Mouse (Mus musculus) heart, embryonic 11.5 days (tissue): ENCODE data around the gene Nr1i3. TPM values are rescaled to one million over a fixed set of nuclear protein-coding genes. Genes with fewer than 3 reads are reported as not detected.

Experiments
- ATAC-seq: fragments of 200-750 bp; cut with Nextera tagmentation; replicated peaks from 2 replicates; pipeline ENCODE4 v1.8.0; 2017; ENCODE audit warnings: moderate library complexity; ENCODE audit not compliant: insufficient number of reproducible peaks, low FRiP score, low TSS enrichment
- H3K27ac ChIP-seq: fragments of 300-500 bp; sonication (generic); 2 replicates; pipeline ENCODE4 v1.5.1; 2014; ENCODE audit warnings: mild to moderate bottlenecking, low read depth, low read length
- H3K27me3 ChIP-seq: fragments of 300-500 bp; sonication (generic); 2 replicates; pipeline ENCODE4 v1.6.1; 2014; ENCODE audit warnings: mild to moderate bottlenecking, low read length, mixed read lengths; ENCODE audit not compliant: control insufficient read depth, insufficient read depth
- H3K36me3 ChIP-seq: fragments of 300-500 bp; sonication (generic); 2 replicates; pipeline ENCODE4 v1.6.1; 2014; ENCODE audit warnings: mild to moderate bottlenecking, low read length, moderate library complexity, mixed read lengths; ENCODE audit not compliant: control insufficient read depth, insufficient read depth
- H3K4me1 ChIP-seq: fragments of 300-500 bp; sonication (generic); 2 replicates; pipeline ENCODE4 v1.6.1; 2014; ENCODE audit warnings: low read length; ENCODE audit not compliant: control insufficient read depth, insufficient read depth
- H3K4me2 ChIP-seq: fragments of 300-500 bp; sonication (generic); 2 replicates; pipeline ENCODE4 v1.6.1; 2014; ENCODE audit warnings: mild to moderate bottlenecking, moderate library complexity
- H3K4me3 ChIP-seq: fragments of 300-500 bp; sonication (generic); 2 replicates; pipeline ENCODE4 v1.5.1; 2014; ENCODE audit warnings: low read depth, low read length
- H3K9ac ChIP-seq: fragments of 300-500 bp; sonication (generic); 2 replicates; pipeline ENCODE4 v1.6.1; 2014; ENCODE audit warnings: mild to moderate bottlenecking, low read depth, low read length, moderate library complexity
- H3K9me3 ChIP-seq: fragments of 300-500 bp; sonication (generic); replicated peaks from 2 replicates; pipeline ENCODE4 v1.6.1; 2016; ENCODE audit warnings: low read length; ENCODE audit not compliant: control insufficient read depth
- WGBS: fragments of 180-500 bp; shearing (Covaris S2); extraction: QIAGEN DNeasy Blood & Tissue Kit; methylation state at CpG from one replicate; pipeline ENCODE4 v1.1.7; 2014; ENCODE audit not compliant: insufficient replicate concordance; 5-methylcytosine and 5-hydroxymethylcytosine counted together
- polyA plus RNA-seq: library from polyadenylated mRNA; unstranded; fragments of >200 nt; fragmentation: Nextera tagmentation; extraction: Ambion mirVana; gene quantifications from 2 replicates; pipeline ENCODE4 v1.2.1, GENCODE M21; 2014

Nr1i3 gene
- polyA plus RNA-seq, 1 experiment from 2014 or later = 0.19 TPM

DNA sequence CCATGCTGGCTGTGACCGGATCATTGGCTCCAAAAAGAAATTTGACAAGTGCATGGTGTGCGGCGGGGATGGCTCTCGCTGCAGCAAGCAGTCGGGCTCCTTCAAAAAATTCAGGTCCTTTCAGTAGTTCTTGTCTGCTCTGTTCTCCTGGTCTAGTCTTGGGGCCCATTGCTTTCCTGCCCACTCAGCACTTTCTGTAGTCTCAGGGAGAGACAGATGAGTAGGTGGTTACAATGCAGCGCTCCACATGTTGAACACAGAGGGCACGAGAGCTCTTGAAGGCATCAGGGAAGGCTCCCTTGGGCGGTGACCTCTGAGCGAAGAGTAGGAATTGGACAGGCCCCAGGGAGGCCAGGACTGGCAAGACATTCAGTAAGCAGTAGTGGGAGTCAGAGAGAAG lies 44.0 kb downstream of the Nr1i3 start:
- no peak overlapping the region for H3K4me3 ChIP-seq
- WGBS = 84% methylated on average over 9 of the region's 9 CpGs

DNA sequence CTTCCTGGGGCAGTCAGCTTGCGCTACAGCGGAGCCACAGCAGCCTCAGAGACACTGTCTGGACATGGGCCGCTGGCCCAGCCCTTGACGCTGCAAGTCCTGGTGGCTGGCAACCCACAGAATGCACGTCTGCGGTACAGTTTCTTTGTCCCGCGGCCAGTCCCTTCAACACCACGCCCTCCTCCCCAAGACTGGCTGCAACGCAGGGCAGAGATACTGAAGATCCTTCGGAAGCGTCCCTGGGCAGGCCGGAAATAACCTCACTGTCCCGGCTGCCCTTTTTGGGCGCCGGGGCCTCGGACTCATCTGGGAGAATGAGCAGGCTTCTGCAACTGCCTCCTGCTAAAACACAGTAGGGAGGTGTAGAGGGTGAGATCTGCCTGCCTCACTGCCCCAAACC lies 45.2 kb downstream of the Nr1i3 start:
- H3K9ac ChIP-seq = peak overlapping the region; percentile 54
- ATAC-seq = no peak

More for the DNA sequence above, 44.0 kb downstream of the Nr1i3 start:
- no peak for ATAC-seq
- H3K27ac ChIP-seq = no peak overlapping the region
- H3K36me3 ChIP-seq = no peaks in the 10 kb centered on the region
- no peaks in the 10 kb centered on the region for H3K27me3 ChIP-seq
- no peaks in the 10 kb centered on the region for H3K9me3 ChIP-seq
- peaks cover 3% of the 10 kb centered on the region; the same call in 1 of the 2 replicates for H3K4me1 ChIP-seq
- H3K4me2 ChIP-seq = no peak overlapping the region
- no peak overlapping the region for H3K9ac ChIP-seq

DNA sequence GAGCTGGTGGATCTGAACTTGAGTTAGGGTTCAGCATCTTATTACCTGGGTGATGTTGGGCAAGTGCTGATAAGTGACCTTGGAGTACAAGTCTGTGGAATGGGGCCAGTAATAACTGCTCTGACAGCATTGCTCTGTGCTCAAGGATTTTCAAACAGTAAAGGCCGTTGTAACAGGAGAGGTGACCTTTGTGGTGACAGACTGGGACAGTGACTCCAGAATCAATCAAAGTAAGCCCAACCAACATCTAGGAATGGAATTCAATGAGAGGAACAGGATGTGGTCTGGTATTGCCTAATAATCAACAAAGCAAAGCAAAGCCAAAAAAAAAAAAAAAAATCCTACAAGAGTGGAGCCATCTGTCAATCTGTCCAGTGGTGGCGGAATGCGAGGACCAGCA lies 46.5 kb downstream of the Nr1i3 start:
- Histone ChIP-seq H3K36me3 (no peaks in the 10 kb centered on the region), H3K9ac (no peak overlapping the region), H3K4me1 (peaks cover 6% of the 10 kb centered on the region; the same call in 1 of the 2 replicates), H3K27me3 (no peaks in the 10 kb centered on the region), H3K9me3 (no peaks in the 10 kb centered on the region), H3K4me3 (no peak overlapping the region), H3K27ac (no peak overlapping the region), H3K4me2 (no peak overlapping the region)
- no peak for ATAC-seq
- 71% methylated on average over 3 of the region's 3 CpGs for WGBS

More for the DNA sequence above, 45.2 kb downstream of the Nr1i3 start:
- no peaks in the 10 kb centered on the region for H3K36me3 ChIP-seq
- peaks cover 6% of the 10 kb centered on the region; the same call in 1 of the 2 replicates for H3K4me1 ChIP-seq
- H3K4me3 ChIP-seq = no peak overlapping the region
- H3K27ac ChIP-seq = no peak overlapping the region
- 53% methylated on average over 17 of the region's 17 CpGs for WGBS
- H3K27me3 ChIP-seq = no peaks in the 10 kb centered on the region
- no peaks in the 10 kb centered on the region for H3K9me3 ChIP-seq
- peak overlapping the region; percentile 11 for H3K4me2 ChIP-seq

DNA sequence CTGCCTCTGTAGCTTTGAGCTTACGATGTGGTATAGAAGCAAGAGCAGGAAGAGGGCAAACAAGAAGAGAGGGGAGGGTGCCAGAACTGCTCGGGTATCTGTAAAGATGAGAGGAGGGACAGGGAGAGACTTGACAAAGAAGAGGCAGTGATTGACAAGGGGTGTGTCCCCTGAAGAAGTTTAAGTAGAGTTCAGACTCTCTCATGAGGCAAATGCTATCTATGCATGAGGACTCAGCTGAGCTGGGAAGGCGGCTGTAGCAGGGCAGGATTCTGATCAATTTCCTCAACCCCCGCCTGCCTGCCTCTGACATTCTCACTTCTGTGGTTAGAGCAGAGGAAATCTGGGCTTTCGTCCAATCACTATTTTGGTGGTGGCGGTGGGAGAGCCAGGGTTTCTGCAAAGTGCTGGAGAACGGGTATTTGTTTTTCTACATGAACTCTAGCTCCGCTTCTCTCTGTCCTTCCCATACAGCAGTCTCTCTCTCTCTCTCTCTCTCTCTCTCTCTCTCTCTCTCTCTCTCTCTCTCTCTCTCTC lies 48.9 kb downstream of the Nr1i3 start:
- Histone ChIP-seq H3K4me3 (peak overlapping the region; percentile 36), H3K9ac (peak overlapping the region; percentile 68), H3K36me3 (no peaks in the 10 kb centered on the region), H3K9me3 (no peaks in the 10 kb centered on the region), H3K27me3 (no peaks in the 10 kb centered on the region), H3K4me1 (peaks cover 6% of the 10 kb centered on the region; the same call in 1 of the 2 replicates), H3K27ac (peak overlapping the region; percentile 46), H3K4me2 (peak overlapping the region; percentile 62)
- 4% methylated on average over 8 of the region's 8 CpGs for WGBS
- ATAC-seq = peak; percentile 51

DNA sequence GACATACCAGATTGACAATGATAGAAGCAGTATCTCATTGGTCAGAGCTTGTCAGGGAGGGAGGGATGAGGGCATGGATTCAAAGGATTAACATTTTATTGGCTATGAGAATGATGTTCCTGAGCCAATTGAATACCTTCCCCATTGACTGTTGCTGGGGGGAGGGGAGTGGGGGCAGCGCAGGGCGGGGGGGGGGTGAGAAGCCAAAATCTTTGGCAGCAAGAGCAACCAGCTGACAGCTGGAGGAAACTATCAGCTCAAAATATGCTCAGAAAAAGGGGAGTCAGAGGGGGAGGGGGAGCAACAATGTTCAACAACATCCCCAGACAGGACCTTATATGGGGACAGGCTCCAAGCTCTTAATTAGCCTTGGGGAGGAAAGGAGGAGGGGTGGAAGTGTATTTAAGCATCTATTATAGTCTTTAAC lies 49.4 kb downstream of the Nr1i3 start:
- peak overlapping the region; percentile 36; the same call in 1 of the 2 replicates for H3K4me3 ChIP-seq
- H3K27ac ChIP-seq = peak overlapping the region; percentile 46
- H3K27me3 ChIP-seq = no peaks in the 10 kb centered on the region
- H3K4me2 ChIP-seq = peak overlapping the region; percentile 62
- 0 out of 2 replicates have a peak overlapping the region, but pooled peaks have one; percentile 24 for H3K9ac ChIP-seq
- peak; percentile 72 for ATAC-seq
- 5% methylated on average over 2 of the region's 2 CpGs for WGBS
- H3K4me1 ChIP-seq = peaks cover 6% of the 10 kb centered on the region; the same call in 1 of the 2 replicates
- H3K9me3 ChIP-seq = no peaks in the 10 kb centered on the region
- H3K36me3 ChIP-seq = no peaks in the 10 kb centered on the region

DNA sequence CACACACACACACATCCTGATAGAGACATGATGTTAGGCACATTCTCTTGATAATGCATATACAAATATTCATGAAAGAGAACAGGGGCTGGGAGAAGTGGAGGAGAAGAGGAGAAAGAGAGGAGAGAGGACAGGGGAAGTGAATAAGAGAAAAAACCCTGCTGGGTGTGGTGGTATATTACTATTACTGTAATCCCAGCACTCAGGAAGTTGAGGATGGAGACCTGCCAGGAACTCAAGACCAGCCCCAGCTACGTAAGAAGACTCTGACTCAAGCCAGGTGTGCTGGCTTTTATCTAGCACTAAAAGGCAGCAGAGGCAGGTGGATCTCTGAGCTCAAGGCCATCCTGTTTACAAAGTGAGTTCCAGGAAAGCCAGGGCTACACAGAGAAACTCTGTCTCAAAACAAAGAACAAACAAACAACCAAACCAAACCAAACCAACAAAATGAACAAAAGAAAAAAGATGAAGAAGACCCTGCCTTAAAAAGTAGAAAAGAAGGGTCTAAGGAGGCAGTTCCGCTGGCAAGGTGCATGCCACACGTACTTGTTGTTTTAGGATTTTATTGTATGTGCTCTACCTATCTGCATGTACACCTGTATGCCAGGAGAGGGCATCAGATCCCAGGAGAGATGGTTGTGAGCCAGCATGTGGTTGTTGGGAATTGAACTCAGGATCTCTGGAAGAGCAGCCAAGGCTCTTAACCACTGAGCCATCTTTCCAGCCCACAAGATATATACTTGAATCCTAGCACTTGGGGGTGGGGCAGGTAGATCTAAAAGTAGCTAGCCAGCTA lies 50.1 kb downstream of the Nr1i3 start:
- peak overlapping the region; percentile 46 for H3K27ac ChIP-seq
- no peaks in the 10 kb centered on the region for H3K36me3 ChIP-seq
- H3K4me3 ChIP-seq = no peak overlapping the region
- no peaks in the 10 kb centered on the region for H3K9me3 ChIP-seq
- ATAC-seq = no peak
- H3K27me3 ChIP-seq = no peaks in the 10 kb centered on the region
- H3K9ac ChIP-seq = 0 out of 2 replicates have a peak overlapping the region, but pooled peaks have one; percentile 24
- peak overlapping the region; percentile 62; the same call in 1 of the 2 replicates for H3K4me2 ChIP-seq
- 80% methylated on average over 3 of the region's 3 CpGs for WGBS
- peaks cover 6% of the 10 kb centered on the region; the same call in 1 of the 2 replicates for H3K4me1 ChIP-seq

DNA sequence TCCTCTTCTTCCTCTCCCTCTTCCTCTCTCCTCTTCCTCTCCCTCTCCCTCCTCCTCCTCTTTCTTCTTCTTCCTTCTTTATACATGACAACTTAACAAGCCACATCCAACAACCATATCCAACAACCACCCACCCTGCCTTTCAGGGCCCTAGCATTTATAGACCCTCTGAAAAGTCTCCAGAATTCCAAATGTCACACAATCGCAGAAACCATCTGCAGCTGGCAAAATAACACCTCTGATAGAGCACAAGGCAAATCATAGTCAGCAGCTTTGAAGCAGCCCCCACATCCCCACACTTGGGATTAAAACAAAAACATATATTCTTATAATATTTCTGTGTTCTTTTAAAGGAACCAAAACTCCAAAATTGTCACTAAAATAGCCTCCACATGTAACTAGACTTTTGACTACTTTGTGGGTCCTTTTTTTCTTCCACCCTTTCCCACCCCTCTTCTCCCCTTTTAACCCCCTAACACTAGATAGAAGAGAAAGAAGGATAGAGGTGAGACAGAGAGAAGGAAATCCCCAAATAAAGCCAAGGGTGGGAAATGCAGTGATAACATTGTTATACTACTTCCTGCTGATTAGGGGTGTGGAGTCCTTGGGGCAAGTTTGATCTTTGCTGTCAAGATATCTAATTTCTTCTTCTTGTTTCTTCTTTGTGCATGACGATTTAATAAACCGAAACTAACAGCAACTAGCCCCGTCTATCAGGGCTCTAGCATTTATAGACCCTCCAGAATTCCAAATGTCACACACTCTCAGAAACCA lies 52.4 kb downstream of the Nr1i3 start:
- H3K9ac ChIP-seq = no peak overlapping the region

DNA sequence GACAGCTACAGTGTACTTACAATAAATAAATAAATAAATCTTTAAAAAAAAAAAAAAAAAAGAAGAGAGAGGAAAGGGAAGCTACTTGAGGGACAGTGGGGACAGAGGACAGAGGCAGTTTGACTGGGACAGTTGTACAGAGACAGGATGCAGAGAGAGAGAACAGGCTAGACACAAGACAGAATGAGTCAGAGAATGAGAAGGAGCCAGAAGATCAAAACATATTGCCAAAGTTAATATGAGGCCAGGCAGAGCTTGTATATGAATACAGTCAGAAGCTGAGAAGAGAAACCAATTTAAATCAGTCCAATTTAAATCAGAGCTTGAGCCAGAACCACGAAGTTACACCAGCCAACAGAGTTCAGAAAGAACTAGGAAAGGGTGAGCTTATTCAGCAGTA lies 54.6 kb downstream of the Nr1i3 start:
- H3K9ac ChIP-seq = no peak overlapping the region
- WGBS = 74% methylated on average over 1 of the region's 1 CpGs
- no peak overlapping the region for H3K27ac ChIP-seq
- no peaks in the 10 kb centered on the region for H3K27me3 ChIP-seq
- no peaks in the 10 kb centered on the region for H3K9me3 ChIP-seq
- H3K4me3 ChIP-seq = no peak overlapping the region
- H3K4me2 ChIP-seq = no peak overlapping the region
- peaks cover 14% of the 10 kb centered on the region for H3K4me1 ChIP-seq
- H3K36me3 ChIP-seq = peaks cover 7% of the 10 kb centered on the region
- no peak for ATAC-seq

More for the DNA sequence above, 52.4 kb downstream of the Nr1i3 start:
- Histone ChIP-seq H3K36me3 (no peaks in the 10 kb centered on the region), H3K4me1 (peaks cover 12% of the 10 kb centered on the region), H3K4me3 (no peak overlapping the region), H3K4me2 (no peak overlapping the region), H3K27me3 (no peaks in the 10 kb centered on the region), H3K27ac (no peak overlapping the region), H3K9me3 (no peaks in the 10 kb centered on the region)
- ATAC-seq = no peak
- 56% methylated on average over 4 of the region's 4 CpGs for WGBS
